Mouse (Mus musculus) hindbrain, postnatal 0 days (tissue): Measurements from ENCODE around the gene Cep19. TPM values are rescaled to one million over a fixed set of nuclear protein-coding genes. Genes with fewer than 3 reads are reported as not detected.
A peak's percentile ranks its signal among the peaks of the same experiment; 100 is the strongest.

Experiments
- ATAC-seq: fragments of 200-750 bp; cut with Nextera tagmentation; 2 replicates; pipeline ENCODE4 v1.8.0; 2017; ENCODE audit warnings: mild to moderate bottlenecking, moderate TSS enrichment, moderate library complexity
- DNase-seq: peaks from one replicate; pipeline ENCODE4 v3.0.0-alpha.2; 2015; ENCODE audit warnings: low spot score
- H3K27ac ChIP-seq: fragments of 300-500 bp; sonication (generic); 2 replicates; pipeline ENCODE4 v1.5.1; 2014; ENCODE audit warnings: mild to moderate bottlenecking
- H3K27me3 ChIP-seq: fragments of 300-500 bp; sonication (generic); 2 replicates; pipeline ENCODE4 v1.6.1; 2014; ENCODE audit warnings: low read length, mixed read lengths; ENCODE audit not compliant: insufficient read depth
- H3K36me3 ChIP-seq: fragments of 300-500 bp; sonication (generic); 2 replicates; pipeline ENCODE4 v1.6.1; 2014; ENCODE audit warnings: low read length, mixed read lengths; ENCODE audit not compliant: insufficient read depth
- H3K4me1 ChIP-seq: fragments of 300-500 bp; sonication (generic); 2 replicates; pipeline ENCODE4 v1.6.1; 2014; ENCODE audit warnings: antibody characterized with exemption, low read length, mixed read lengths; ENCODE audit not compliant: insufficient read depth
- H3K4me2 ChIP-seq: fragments of 300-500 bp; sonication (generic); 2 replicates; pipeline ENCODE4 v1.6.1; 2014; ENCODE audit warnings: low read depth, mild to moderate bottlenecking, low read length, moderate library complexity, mixed read lengths
- H3K4me3 ChIP-seq: fragments of 300-500 bp; sonication (generic); 2 replicates; pipeline ENCODE4 v1.5.1; 2014; ENCODE audit warnings: low read length
- H3K9ac ChIP-seq: fragments of 300-500 bp; sonication (generic); replicated peaks from 2 replicates; pipeline ENCODE4 v1.6.1; 2014; ENCODE audit warnings: mild to moderate bottlenecking, low read length, moderate library complexity, mixed read lengths
- H3K9me3 ChIP-seq: fragments of 300-500 bp; sonication (generic); 2 replicates; pipeline ENCODE4 v1.6.1; 2016; ENCODE audit warnings: low read length, mixed read lengths
- CTCF ChIP-seq: IDR thresholded peaks from 2 replicates; pipeline ENCODE4 v1.5.1; 2016; ENCODE audit warnings: antibody characterized with exemption, control low read depth, low read depth
- WGBS: fragments of 180-500 bp; shearing (Covaris S2); extraction: QIAGEN DNeasy Blood & Tissue Kit; methylation state at CpG from one replicate; pipeline ENCODE4 v1.1.7; 2014; 5-methylcytosine and 5-hydroxymethylcytosine counted together
- polyA plus RNA-seq: library from polyadenylated mRNA; unstranded; fragments of >200 nt; fragmentation: Nextera tagmentation; extraction: Ambion mirVana; gene quantifications from 2 replicates; pipeline ENCODE4 v1.2.1, GENCODE M21; 2015
- total RNA-seq: library from RNA; depleted of rRNA; stranded (reverse); fragments of >200 nt; gene quantifications from 2 replicates; pipeline ENCODE4 v1.2.3, GENCODE M21; 2014

The Cep19 gene
- total and polyA plus RNA-seq, 2 experiments from 2014 or later = 20.1 to 55.0 TPM

GRCm38 (mm10) chr16:32114406-32114805, 14.8 kb downstream of the Cep19 start:
- Histone ChIP-seq H3K9me3 (no peaks in the 10 kb centered on the region), H3K27ac (no peak overlapping the region), H3K4me1 (no peaks in the 10 kb centered on the region), H3K27me3 (no peaks in the 10 kb centered on the region), H3K36me3 (no peaks in the 10 kb centered on the region), H3K4me3 (no peak overlapping the region), H3K4me2 (no peak overlapping the region), H3K9ac (no peak overlapping the region)
- ATAC-seq (no peak), DNase-seq (no peak)
- 83% methylated on average over 10 of the region's 10 CpGs for WGBS
- TF ChIP-seq CTCF = no peak

DNA sequence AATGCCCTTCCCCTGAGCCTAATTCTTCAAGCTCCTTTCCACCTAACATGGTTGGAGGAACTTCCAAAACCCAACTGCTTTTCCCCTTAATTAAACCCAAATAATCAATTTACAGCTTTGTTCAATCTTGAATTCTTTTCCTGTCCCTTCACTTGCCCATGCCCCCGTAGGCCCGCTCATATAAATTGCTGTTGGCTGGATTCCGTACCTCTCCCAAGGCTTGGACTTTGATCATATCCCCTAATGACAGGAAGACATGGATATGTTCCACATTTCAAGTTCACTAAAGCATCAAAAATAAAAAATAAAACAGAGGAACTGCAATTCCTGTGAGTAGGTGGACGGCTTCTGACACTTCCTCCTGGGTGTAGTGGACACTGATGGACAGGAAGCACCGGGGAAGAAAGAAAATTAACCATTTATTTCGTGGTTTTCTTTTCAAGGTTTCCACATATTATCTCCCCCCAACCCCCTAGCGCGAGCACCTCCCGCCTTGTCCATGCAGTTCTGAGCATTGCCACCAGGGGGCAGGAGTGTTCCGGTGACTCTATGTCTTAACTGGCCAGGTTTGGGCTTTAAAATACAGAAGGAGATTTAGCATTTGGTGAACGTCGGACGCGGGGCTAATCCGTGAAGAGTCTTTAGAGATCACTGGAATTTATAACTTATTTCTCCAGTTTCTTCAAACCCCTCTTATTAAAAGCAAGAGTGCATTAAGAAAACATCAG, 15.5 kb downstream of the Cep19 start:
- no peak overlapping the region for H3K4me3 ChIP-seq
- H3K4me2 ChIP-seq = 0 out of 2 replicates have a peak overlapping the region, but pooled peaks have one; percentile 1
- peak; percentile 94 for TF ChIP-seq CTCF
- H3K9me3 ChIP-seq = no peaks in the 10 kb centered on the region
- ATAC-seq = no peak
- H3K27me3 ChIP-seq = no peaks in the 10 kb centered on the region
- DNase-seq = peak; percentile 79
- no peak overlapping the region for H3K9ac ChIP-seq
- H3K27ac ChIP-seq = no peak overlapping the region
- 17% methylated on average over 15 of the region's 15 CpGs for WGBS
- H3K4me1 ChIP-seq = no peaks in the 10 kb centered on the region
- no peaks in the 10 kb centered on the region for H3K36me3 ChIP-seq

DNA sequence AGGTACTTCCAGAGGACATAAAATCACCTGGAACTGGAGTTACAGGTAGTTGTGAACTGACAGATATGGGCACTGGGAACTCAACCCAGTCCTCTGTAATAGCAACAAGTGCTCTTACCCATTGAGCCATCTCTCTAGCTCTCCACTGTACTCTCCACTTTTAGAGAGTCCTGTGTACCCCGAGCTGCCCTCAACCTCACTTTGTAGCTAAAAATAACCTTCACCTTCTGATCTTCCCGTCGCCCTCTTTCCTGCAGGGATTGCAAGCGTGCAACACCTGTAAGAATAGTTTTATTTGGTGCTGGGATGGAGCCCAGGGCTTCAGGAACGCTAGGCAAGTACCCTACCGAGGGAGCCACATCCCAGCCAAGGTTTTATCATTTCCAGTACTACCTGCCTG, 16.2 kb downstream of the Cep19 start:
- Histone ChIP-seq H3K4me1 (no peaks in the 10 kb centered on the region), H3K27ac (no peak overlapping the region), H3K27me3 (no peaks in the 10 kb centered on the region), H3K9me3 (no peaks in the 10 kb centered on the region), H3K4me3 (no peak overlapping the region), H3K36me3 (no peaks in the 10 kb centered on the region), H3K4me2 (no peak overlapping the region), H3K9ac (no peak overlapping the region)
- ATAC-seq (no peak), DNase-seq (no peak)
- 66% methylated on average over 6 of the region's 6 CpGs for WGBS
- no peak for TF ChIP-seq CTCF

- 58% methylated on average over 5 of the region's 5 CpGs for WGBS
- no peak overlapping the region for H3K9ac ChIP-seq
Observed at GRCm38 (mm10) chr16:32116186-32116585, 16.6 kb downstream of the Cep19 start.

DNA sequence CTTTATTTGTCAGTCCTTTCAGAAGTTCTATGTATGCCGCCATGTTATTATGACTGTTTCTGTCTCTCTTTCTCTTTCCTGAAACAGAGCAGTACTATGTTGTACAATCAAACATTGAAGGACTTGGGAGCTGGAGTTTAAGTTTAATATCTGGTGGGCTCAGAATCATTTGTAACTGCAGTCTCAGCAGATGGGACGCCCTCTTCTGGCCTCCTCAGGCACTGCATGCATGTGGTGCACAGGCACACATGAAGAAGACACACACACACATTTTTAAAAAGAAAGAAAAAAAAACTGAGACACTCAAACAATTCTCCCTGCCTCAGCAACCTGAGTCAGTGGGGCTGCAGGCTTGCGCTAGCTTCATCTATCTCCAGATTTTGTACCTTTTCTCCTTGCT, 20.9 kb downstream of the Cep19 start:
- ATAC-seq (no peak), DNase-seq (no peak)
- no peak overlapping the region for H3K4me3 ChIP-seq
- no peak overlapping the region for H3K4me2 ChIP-seq
- no peak overlapping the region for H3K27ac ChIP-seq
- H3K9me3 ChIP-seq = no peaks in the 10 kb centered on the region
- no peaks in the 10 kb centered on the region for H3K4me1 ChIP-seq
- no peaks in the 10 kb centered on the region for H3K27me3 ChIP-seq
- TF ChIP-seq CTCF = 0 out of 2 replicates have a peak, but pooled peaks have one; percentile 5
- WGBS = 75% methylated on average over 3 of the region's 3 CpGs
- no peak overlapping the region for H3K9ac ChIP-seq
- no peaks in the 10 kb centered on the region for H3K36me3 ChIP-seq

More at GRCm38 (mm10) chr16:32116186-32116585, 16.6 kb downstream of the Cep19 start:
- ATAC-seq (no peak), DNase-seq (no peak)
- H3K27ac ChIP-seq = no peak overlapping the region
- H3K9me3 ChIP-seq = no peaks in the 10 kb centered on the region
- H3K27me3 ChIP-seq = no peaks in the 10 kb centered on the region
- H3K4me1 ChIP-seq = no peaks in the 10 kb centered on the region
- no peaks in the 10 kb centered on the region for H3K36me3 ChIP-seq
- no peak overlapping the region for H3K4me3 ChIP-seq
- no peak overlapping the region for H3K4me2 ChIP-seq
- no peak for TF ChIP-seq CTCF

GRCm38 (mm10) chr16:32124020-32124419, 24.4 kb downstream of the Cep19 start:
- Histone ChIP-seq H3K27ac (no peak overlapping the region), H3K9me3 (no peaks in the 10 kb centered on the region), H3K36me3 (no peaks in the 10 kb centered on the region), H3K9ac (no peak overlapping the region), H3K4me1 (no peaks in the 10 kb centered on the region), H3K4me2 (no peak overlapping the region), H3K4me3 (no peak overlapping the region), H3K27me3 (no peaks in the 10 kb centered on the region)
- DNase-seq (no peak), ATAC-seq (no peak)
- TF ChIP-seq CTCF = no peak
- 92% methylated on average over 7 of the region's 7 CpGs for WGBS
